Mouse (Mus musculus): ENCODE measurements around the gene Lpgat1. TPM values are rescaled to one million over a fixed set of nuclear protein-coding genes. Genes with fewer than 3 reads are reported as not detected.

Lpgat1 gene
- polyA plus RNA-seq (2015; fragmentation: Nextera tagmentation; extraction: Ambion mirVana): 39.8 and 40.1 TPM in 2 replicates

GRCm38 (mm10) chr1:191717601-191718498, at the start of gene Lpgat1:
Gene Lpgat1 (plus strand): TSS chr1:191717834.
- Histone ChIP-seq H3K36me3 (replicated peaks) (no peaks in the 10 kb centered on the region), H3K9ac (peak within 1 kb of the TSS; percentile 96), H3K4me2 (peak within 1 kb of the TSS; percentile 62), H3K9me3 (no peaks in the 10 kb centered on the region), H3K27ac (peak within 1 kb of the TSS; percentile 93), H3K4me3 (peak within 1 kb of the TSS; percentile 73), H3K27me3 (replicated peaks) (no peaks in the 10 kb centered on the region), H3K4me1 (peaks cover 34% of the 10 kb centered on the region)
- ATAC-seq (replicated peaks): peak; percentile 78
- under 1% methylated on average over 98 of the region's 113 CpGs for WGBS

DNA sequence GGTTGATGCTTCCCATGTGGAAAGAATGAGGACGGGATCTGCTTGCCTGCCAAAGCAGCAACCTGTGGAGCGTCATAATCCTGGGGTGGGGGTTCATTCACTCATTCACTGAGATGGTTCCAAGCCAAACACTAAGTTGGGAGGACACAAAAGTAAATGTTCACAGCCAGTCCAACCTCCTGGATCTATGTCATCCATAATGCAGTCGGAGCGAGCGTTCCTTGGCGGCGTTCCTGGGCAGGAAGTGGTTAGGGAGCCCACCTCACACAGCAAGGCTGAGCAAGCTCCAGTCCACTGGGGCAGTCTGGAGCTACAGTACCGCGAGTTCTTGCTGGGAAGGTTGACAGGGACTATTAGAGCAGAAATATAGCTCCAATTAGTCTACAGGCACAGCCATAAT, 49.6 kb upstream of the Lpgat1 start:
- H3K36me3 ChIP-seq (replicated peaks): no peaks in the 10 kb centered on the region
- 83% methylated on average over 9 of the region's 9 CpGs for WGBS
- H3K9ac ChIP-seq: no peak overlapping the region
- no peak for ATAC-seq (replicated peaks)
- H3K9me3 ChIP-seq: no peaks in the 10 kb centered on the region
- H3K4me3 ChIP-seq: no peak overlapping the region
- H3K4me2 ChIP-seq: no peak overlapping the region
- H3K27me3 ChIP-seq (replicated peaks): no peaks in the 10 kb centered on the region
- H3K27ac ChIP-seq: no peak overlapping the region
- no peaks in the 10 kb centered on the region for H3K4me1 ChIP-seq

- no peaks in the 10 kb centered on the region for H3K36me3 ChIP-seq (replicated peaks)
- no peak overlapping the region for H3K9ac ChIP-seq
- no peaks in the 10 kb centered on the region for H3K27me3 ChIP-seq (replicated peaks)
- no peak for ATAC-seq (replicated peaks)
- no peak overlapping the region for H3K4me3 ChIP-seq
- H3K4me1 ChIP-seq: no peaks in the 10 kb centered on the region
- no peak overlapping the region for H3K4me2 ChIP-seq
- H3K9me3 ChIP-seq: no peaks in the 10 kb centered on the region
- 91% methylated on average over 5 of the region's 5 CpGs for WGBS
- no peak overlapping the region for H3K27ac ChIP-seq
Observed at GRCm38 (mm10) chr1:191674071-191674470, 43.6 kb upstream of the Lpgat1 start.

GRCm38 (mm10) chr1:191681633-191682032, 36.0 kb upstream of the Lpgat1 start:
- Histone ChIP-seq H3K4me1 (no peaks in the 10 kb centered on the region), H3K9me3 (0 out of 2 replicates have a peak, but pooled peaks cover 7% of the 10 kb centered on the region), H3K9ac (no peak overlapping the region), H3K36me3 (replicated peaks) (no peaks in the 10 kb centered on the region), H3K27ac (no peak overlapping the region), H3K27me3 (replicated peaks) (no peaks in the 10 kb centered on the region), H3K4me3 (no peak overlapping the region), H3K4me2 (no peak overlapping the region)
- ATAC-seq (replicated peaks): no peak
- WGBS: 72% methylated on average over 2 of the region's 2 CpGs

- H3K9ac ChIP-seq: no peak overlapping the region
- H3K4me2 ChIP-seq: no peak overlapping the region
- no peaks in the 10 kb centered on the region for H3K36me3 ChIP-seq (replicated peaks)
- no peak for ATAC-seq (replicated peaks)
- 0 out of 2 replicates have a peak, but pooled peaks cover 7% of the 10 kb centered on the region for H3K9me3 ChIP-seq
- H3K4me3 ChIP-seq: no peak overlapping the region
- 90% methylated on average over 7 of the region's 7 CpGs for WGBS
- H3K27ac ChIP-seq: no peak overlapping the region
- no peaks in the 10 kb centered on the region for H3K4me1 ChIP-seq
- H3K27me3 ChIP-seq (replicated peaks): no peaks in the 10 kb centered on the region
Observed at GRCm38 (mm10) chr1:191687531-191687930, 30.1 kb upstream of the Lpgat1 start.

GRCm38 (mm10) chr1:191693231-191693630, 24.4 kb upstream of the Lpgat1 start:
- no peak overlapping the region for H3K9ac ChIP-seq
- H3K27me3 ChIP-seq (replicated peaks): no peaks in the 10 kb centered on the region
- H3K4me2 ChIP-seq: no peak overlapping the region
- H3K36me3 ChIP-seq (replicated peaks): no peaks in the 10 kb centered on the region
- no peak overlapping the region for H3K4me3 ChIP-seq
- WGBS: 59% methylated on average over 4 of the region's 4 CpGs
- no peak overlapping the region for H3K27ac ChIP-seq
- H3K9me3 ChIP-seq: no peaks in the 10 kb centered on the region
- no peaks in the 10 kb centered on the region for H3K4me1 ChIP-seq
- ATAC-seq (replicated peaks): no peak

- no peak overlapping the region for H3K9ac ChIP-seq
- H3K9me3 ChIP-seq: no peaks in the 10 kb centered on the region
- H3K4me1 ChIP-seq: no peaks in the 10 kb centered on the region
- H3K27ac ChIP-seq: no peak overlapping the region
- no peak for ATAC-seq (replicated peaks)
- H3K27me3 ChIP-seq (replicated peaks): no peaks in the 10 kb centered on the region
- no peaks in the 10 kb centered on the region for H3K36me3 ChIP-seq (replicated peaks)
- H3K4me3 ChIP-seq: no peak overlapping the region
- WGBS: 38% methylated on average over 1 of the region's 1 CpGs
- H3K4me2 ChIP-seq: no peak overlapping the region
Observed at GRCm38 (mm10) chr1:191698253-191698795, 19.3 kb upstream of the Lpgat1 start.

DNA sequence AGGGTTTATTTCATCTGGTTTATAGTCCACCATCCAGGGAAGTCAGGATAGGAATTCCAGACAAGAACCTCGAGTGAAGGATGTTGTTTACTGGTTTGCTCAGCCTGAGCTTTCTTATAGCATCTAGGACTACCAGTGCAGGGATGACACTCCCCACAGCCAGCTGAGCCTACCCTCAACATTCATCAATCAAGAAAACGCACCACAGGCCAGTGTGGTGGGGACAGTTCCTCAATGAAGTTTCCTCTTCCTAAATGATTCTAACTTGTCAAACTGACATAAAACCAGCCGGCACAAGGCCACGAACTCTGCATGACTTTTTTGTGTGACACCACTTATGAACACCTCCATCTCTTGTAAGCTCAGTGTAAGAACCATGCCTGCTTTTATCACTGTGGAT, 13.1 kb upstream of the Lpgat1 start:
- no peak overlapping the region for H3K27ac ChIP-seq
- 76% methylated on average over 4 of the region's 4 CpGs for WGBS
- no peak for ATAC-seq (replicated peaks)
- H3K4me2 ChIP-seq: no peak overlapping the region
- H3K9ac ChIP-seq: no peak overlapping the region
- no peak overlapping the region for H3K4me3 ChIP-seq
- no peaks in the 10 kb centered on the region for H3K27me3 ChIP-seq (replicated peaks)
- H3K36me3 ChIP-seq (replicated peaks): no peaks in the 10 kb centered on the region
- no peaks in the 10 kb centered on the region for H3K9me3 ChIP-seq
- no peaks in the 10 kb centered on the region for H3K4me1 ChIP-seq

DNA sequence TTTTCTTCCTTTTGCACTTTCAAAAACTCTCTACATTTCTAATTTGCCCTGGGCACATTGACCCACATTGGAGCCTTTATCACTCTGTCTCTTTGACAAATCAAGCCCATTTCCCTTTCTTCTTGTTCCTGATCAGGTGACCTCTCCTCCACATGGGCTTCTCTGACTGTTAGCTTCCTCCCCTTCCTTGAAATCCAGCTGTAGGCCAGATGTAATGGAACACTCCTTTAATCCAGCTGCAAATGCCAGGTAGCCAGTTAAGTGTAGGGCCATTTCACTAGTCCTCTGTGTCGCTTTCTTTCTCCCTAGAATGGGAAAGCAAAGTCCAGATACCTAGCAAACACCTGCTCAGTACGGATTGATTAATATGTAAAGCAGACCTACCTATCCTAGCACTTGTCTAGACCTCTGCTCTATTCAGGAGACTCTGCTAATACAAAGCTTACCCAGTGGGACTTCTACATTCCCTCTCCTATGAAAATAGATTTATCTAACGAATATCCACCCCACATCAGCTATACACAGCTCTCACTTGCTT, 11.0 kb upstream of the Lpgat1 start:
- Histone ChIP-seq H3K9me3 (no peaks in the 10 kb centered on the region), H3K4me3 (no peak overlapping the region), H3K4me2 (no peak overlapping the region), H3K27me3 (replicated peaks) (no peaks in the 10 kb centered on the region), H3K9ac (no peak overlapping the region), H3K36me3 (replicated peaks) (no peaks in the 10 kb centered on the region), H3K27ac (no peak overlapping the region), H3K4me1 (no peaks in the 10 kb centered on the region)
- ATAC-seq (replicated peaks): no peak
- 64% methylated on average over 3 of the region's 3 CpGs for WGBS

GRCm38 (mm10) chr1:191709811-191710210, 7.8 kb upstream of the Lpgat1 start:
- no peaks in the 10 kb centered on the region for H3K9me3 ChIP-seq
- ATAC-seq (replicated peaks): no peak
- 85% methylated on average over 2 of the region's 2 CpGs for WGBS
- H3K4me1 ChIP-seq: no peaks in the 10 kb centered on the region
- no peaks in the 10 kb centered on the region for H3K27me3 ChIP-seq (replicated peaks)
- no peak overlapping the region for H3K4me2 ChIP-seq
- H3K4me3 ChIP-seq: no peak overlapping the region
- no peak overlapping the region for H3K27ac ChIP-seq
- H3K9ac ChIP-seq: no peak overlapping the region
- no peaks in the 10 kb centered on the region for H3K36me3 ChIP-seq (replicated peaks)

DNA sequence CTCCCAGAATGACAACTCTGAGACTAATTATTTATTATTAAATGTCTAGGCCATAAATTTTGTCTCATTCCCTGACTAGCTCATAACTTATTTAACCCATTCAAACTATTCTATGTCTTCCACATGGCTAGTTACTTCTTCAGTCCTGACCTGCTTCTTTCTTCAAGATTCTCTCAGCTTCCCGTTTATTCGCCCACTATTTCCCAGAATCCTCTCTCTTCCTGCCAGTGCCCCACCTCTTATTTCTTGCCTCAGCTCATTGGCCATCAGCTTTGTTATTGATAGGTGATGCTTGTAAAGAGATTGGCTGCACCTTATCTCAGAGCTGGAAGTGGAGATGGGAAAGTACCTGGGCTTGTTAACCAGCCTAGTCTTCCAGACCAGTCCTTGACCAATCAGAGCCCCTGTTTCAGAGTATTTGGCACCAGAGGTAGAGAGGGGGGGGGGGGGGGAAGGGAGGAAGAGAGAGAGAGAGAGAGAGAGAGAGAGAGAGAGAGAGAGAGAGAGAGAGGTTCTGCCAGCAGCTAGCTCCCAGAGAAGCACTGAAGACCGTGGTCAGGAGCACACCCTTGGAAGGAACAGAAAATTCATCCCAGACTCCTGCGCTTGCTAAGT, 5.3 kb upstream of the Lpgat1 start:
- no peaks in the 10 kb centered on the region for H3K36me3 ChIP-seq (replicated peaks)
- no peak overlapping the region for H3K4me2 ChIP-seq
- no peaks in the 10 kb centered on the region for H3K27me3 ChIP-seq (replicated peaks)
- no peak overlapping the region for H3K4me3 ChIP-seq
- H3K9ac ChIP-seq: no peak overlapping the region
- WGBS: 83% methylated on average over 4 of the region's 4 CpGs
- no peaks in the 10 kb centered on the region for H3K9me3 ChIP-seq
- no peak overlapping the region for H3K27ac ChIP-seq
- ATAC-seq (replicated peaks): no peak
- H3K4me1 ChIP-seq: peaks cover 6% of the 10 kb centered on the region

- no peak overlapping the region for H3K4me3 ChIP-seq
- no peak overlapping the region for H3K4me2 ChIP-seq
- no peak for ATAC-seq (replicated peaks)
- 88% methylated on average over 3 of the region's 3 CpGs for WGBS
- no peaks in the 10 kb centered on the region for H3K9me3 ChIP-seq
- H3K36me3 ChIP-seq (replicated peaks): no peaks in the 10 kb centered on the region
- peaks cover 6% of the 10 kb centered on the region for H3K4me1 ChIP-seq
- no peak overlapping the region for H3K27ac ChIP-seq
- H3K9ac ChIP-seq: no peak overlapping the region
- no peaks in the 10 kb centered on the region for H3K27me3 ChIP-seq (replicated peaks)
Observed at GRCm38 (mm10) chr1:191713813-191714212, 3.8 kb upstream of the Lpgat1 start.

All from midbrain, embryonic 15.5 days (tissue).